Mouse (Mus musculus): ENCODE measurements around the gene Trp53rkb.

Gene Trp53rkb

DNA sequence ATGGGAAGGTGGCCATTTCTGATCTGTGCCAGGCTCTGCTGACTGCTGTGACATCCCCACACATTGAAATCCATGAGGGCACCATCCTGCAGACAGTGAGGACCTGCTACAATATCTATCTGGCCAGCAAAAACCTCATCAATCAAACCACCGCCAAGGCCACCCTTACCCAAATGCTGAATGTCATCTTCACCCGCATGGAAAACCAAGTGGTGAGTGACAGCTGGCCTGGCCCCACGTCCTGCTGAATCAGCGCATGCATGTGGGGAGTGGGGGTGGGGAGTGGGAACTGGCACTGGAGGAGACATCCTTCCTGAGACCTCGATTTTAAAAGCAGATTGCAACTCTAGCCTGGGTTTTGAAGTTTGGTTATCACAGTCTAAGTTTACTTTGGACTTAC is 43.2 kb downstream of the Trp53rkb start:
- DNase-seq = no peak

DNA sequence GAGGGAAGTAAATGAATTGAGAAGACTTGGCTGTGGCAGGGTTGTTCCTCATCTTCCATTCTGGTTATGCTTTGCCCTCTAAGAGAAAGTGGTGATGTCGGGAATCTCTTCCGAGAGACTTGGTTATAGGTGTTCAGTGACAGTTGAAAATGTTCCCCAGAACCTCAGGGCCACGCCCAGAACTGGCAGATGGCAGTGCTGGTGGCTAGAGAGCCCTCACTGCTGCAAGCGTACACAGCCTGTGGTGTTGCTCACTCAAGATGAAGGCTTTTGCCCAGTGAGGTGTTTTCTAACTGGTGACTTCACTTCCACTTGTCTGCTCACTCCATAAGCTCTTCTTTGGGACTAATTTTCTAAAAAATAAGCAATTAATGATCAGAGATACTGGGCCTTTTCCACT is 49.5 kb downstream of the Trp53rkb start:
- DNase-seq = no peak

Measured in layer of hippocampus, adult 9-11 months (tissue).